Mouse (Mus musculus): Measurements from ENCODE around the gene Prss36. TPM values are rescaled to one million over a fixed set of nuclear protein-coding genes. Genes with fewer than 3 reads are reported as not detected.
"Not testable (repeated sequence)": the region's sequence is repeated elsewhere in the genome, so short reads cannot be mapped to it uniquely, and the experiment has no call there.

The Prss36 gene
- polyA plus RNA-seq, 1 experiment from 2014 or later = 10.1 TPM

- 34% methylated on average over 10 of the region's 10 CpGs for WGBS
- Histone ChIP-seq H3K4me2 (ENCODE audit: low read length) (no peak overlapping the region), H3K36me3 (ENCODE audit: control insufficient read depth, insufficient read depth, low read length) (peaks cover 6% of the 10 kb centered on the region), H3K9ac (ENCODE audit: low read length) (no peak overlapping the region), H3K4me3 (ENCODE audit: control insufficient read depth in 1 of 2, insufficient read depth in 1 of 2, low read depth in 1 of 2, low read length in 2 of 2) (no peak overlapping the region), H3K4me1 (ENCODE audit: control insufficient read depth in 2 of 2, insufficient read depth in 2 of 2, low read length in 2 of 2) (peaks cover 6 to 7% of the 10 kb centered on the region in 2 experiments; a peak in 3 of 4 replicates), H3K9me3 (ENCODE audit: control insufficient read depth, low read length) (no peaks in the 10 kb centered on the region), H3K27ac (replicated peaks in 1 of 2; ENCODE audit: control insufficient read depth in 1 of 2, insufficient read depth in 1 of 2, low read depth in 2 of 2, low read length in 2 of 2) (no peak overlapping the region), H3K27me3 (ENCODE audit: control insufficient read depth, insufficient read depth, low read length) (no peaks in the 10 kb centered on the region)
- no peak for ATAC-seq (ENCODE audit: insufficient number of reproducible peaks, insufficient read depth, low FRiP score, low read depth)
Observed at GRCm38 (mm10) chr7:127898179-127898956, 48.2 kb downstream of the Prss36 start.

DNA sequence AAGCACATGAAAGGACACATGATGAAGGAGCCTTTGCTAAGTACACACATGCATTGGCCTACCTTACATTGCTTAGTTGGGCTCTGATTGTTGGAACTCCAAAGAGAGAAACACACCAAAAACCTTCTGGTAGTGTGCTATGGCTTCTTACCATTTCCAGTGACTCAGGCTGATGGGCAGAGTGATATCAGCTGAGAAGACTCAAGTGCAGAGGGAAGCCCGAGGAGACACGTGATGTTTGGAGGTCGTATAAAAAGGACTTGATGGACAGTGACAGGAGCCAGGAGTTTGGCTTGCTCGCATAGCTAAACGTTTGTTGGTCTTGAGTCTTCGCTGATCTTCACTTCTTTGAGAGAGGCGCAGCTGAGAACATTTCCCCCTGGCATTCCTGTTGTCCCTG lies 49.0 kb downstream of the Prss36 start:
- no peak overlapping the region for H3K27ac ChIP-seq (replicated peaks in 1 of 2; ENCODE audit: control insufficient read depth in 1 of 2, insufficient read depth in 1 of 2, low read depth in 2 of 2, low read length in 2 of 2)
- 83% methylated on average over 7 of the region's 7 CpGs for WGBS
- peaks cover 6 to 7% of the 10 kb centered on the region in 2 experiments; a peak in 3 of 4 replicates for H3K4me1 ChIP-seq (ENCODE audit: control insufficient read depth in 2 of 2, insufficient read depth in 2 of 2, low read length in 2 of 2)
- peaks cover 14% of the 10 kb centered on the region for H3K36me3 ChIP-seq (ENCODE audit: control insufficient read depth, insufficient read depth, low read length)
- H3K9me3 ChIP-seq (ENCODE audit: control insufficient read depth, low read length) = no peaks in the 10 kb centered on the region
- H3K4me2 ChIP-seq (ENCODE audit: low read length) = no peak overlapping the region
- ATAC-seq (ENCODE audit: insufficient number of reproducible peaks, insufficient read depth, low FRiP score, low read depth) = no peak
- H3K4me3 ChIP-seq (ENCODE audit: control insufficient read depth in 1 of 2, insufficient read depth in 1 of 2, low read depth in 1 of 2, low read length in 2 of 2) = no peak overlapping the region
- no peaks in the 10 kb centered on the region for H3K27me3 ChIP-seq (ENCODE audit: control insufficient read depth, insufficient read depth, low read length)
- no peak overlapping the region for H3K9ac ChIP-seq (ENCODE audit: low read length)

DNA sequence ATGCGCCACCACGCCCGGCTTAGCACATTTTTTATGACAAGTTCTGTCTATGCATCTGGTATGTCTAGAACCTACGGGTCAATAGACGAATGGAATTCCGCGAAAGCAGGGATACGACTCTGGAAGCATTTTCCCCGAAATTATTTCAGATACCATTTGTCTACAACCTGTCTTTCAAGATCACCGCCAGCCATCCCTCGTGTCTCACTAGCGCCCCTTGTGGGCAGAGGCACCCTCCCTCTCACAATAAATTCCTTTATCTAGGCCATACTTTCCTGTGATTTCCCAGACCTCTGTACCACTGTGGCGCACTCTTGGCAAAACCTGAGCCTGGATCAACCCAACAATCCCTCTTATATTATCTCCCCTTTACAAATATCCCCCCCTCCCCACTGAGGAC lies 50.1 kb downstream of the Prss36 start:
- no peaks in the 10 kb centered on the region for H3K27me3 ChIP-seq (ENCODE audit: control insufficient read depth, insufficient read depth, low read length)
- no peak for ATAC-seq (ENCODE audit: insufficient number of reproducible peaks, insufficient read depth, low FRiP score, low read depth)
- H3K27ac ChIP-seq (replicated peaks in 1 of 2; ENCODE audit: control insufficient read depth in 1 of 2, insufficient read depth in 1 of 2, low read depth in 2 of 2, low read length in 2 of 2) = no peak overlapping the region
- no peaks in the 10 kb centered on the region for H3K9me3 ChIP-seq (ENCODE audit: control insufficient read depth, low read length)
- no peak overlapping the region for H3K4me3 ChIP-seq (ENCODE audit: control insufficient read depth in 1 of 2, insufficient read depth in 1 of 2, low read depth in 1 of 2, low read length in 2 of 2)
- no peak overlapping the region for H3K4me2 ChIP-seq (ENCODE audit: low read length)
- peaks cover 6 to 7% of the 10 kb centered on the region in 2 experiments; a peak in 3 of 4 replicates for H3K4me1 ChIP-seq (ENCODE audit: control insufficient read depth in 2 of 2, insufficient read depth in 2 of 2, low read length in 2 of 2)
- 55% methylated on average over 13 of the region's 13 CpGs for WGBS
- no peak overlapping the region for H3K9ac ChIP-seq (ENCODE audit: low read length)
- H3K36me3 ChIP-seq (ENCODE audit: control insufficient read depth, insufficient read depth, low read length) = peaks cover 22% of the 10 kb centered on the region

GRCm38 (mm10) chr7:127895891-127896290 lies 50.6 kb downstream of the Prss36 start:
- ATAC-seq (ENCODE audit: insufficient number of reproducible peaks, insufficient read depth, low FRiP score, low read depth); H3K9ac ChIP-seq (ENCODE audit: low read length); H3K9me3 ChIP-seq (ENCODE audit: control insufficient read depth, low read length); H3K4me1 ChIP-seq (ENCODE audit: control insufficient read depth in 2 of 2, insufficient read depth in 2 of 2, low read length in 2 of 2); H3K27me3 ChIP-seq (ENCODE audit: control insufficient read depth, insufficient read depth, low read length); H3K27ac ChIP-seq (replicated peaks in 1 of 2; ENCODE audit: control insufficient read depth in 1 of 2, insufficient read depth in 1 of 2, low read depth in 2 of 2, low read length in 2 of 2): not testable (repeated sequence)
- Histone ChIP-seq H3K36me3 (ENCODE audit: control insufficient read depth, insufficient read depth, low read length) (peaks cover 24% of the 10 kb centered on the region), H3K4me3 (ENCODE audit: control insufficient read depth in 1 of 2, insufficient read depth in 1 of 2, low read depth in 1 of 2, low read length in 2 of 2) (peak overlapping the region in 1 of 2 experiments; percentile 67; a peak in 1 of 4 replicates), H3K4me2 (ENCODE audit: low read length) (peak overlapping the region; percentile 87; the same call in 1 of the 2 replicates)
- 64% methylated on average over 7 of the region's 7 CpGs for WGBS

DNA sequence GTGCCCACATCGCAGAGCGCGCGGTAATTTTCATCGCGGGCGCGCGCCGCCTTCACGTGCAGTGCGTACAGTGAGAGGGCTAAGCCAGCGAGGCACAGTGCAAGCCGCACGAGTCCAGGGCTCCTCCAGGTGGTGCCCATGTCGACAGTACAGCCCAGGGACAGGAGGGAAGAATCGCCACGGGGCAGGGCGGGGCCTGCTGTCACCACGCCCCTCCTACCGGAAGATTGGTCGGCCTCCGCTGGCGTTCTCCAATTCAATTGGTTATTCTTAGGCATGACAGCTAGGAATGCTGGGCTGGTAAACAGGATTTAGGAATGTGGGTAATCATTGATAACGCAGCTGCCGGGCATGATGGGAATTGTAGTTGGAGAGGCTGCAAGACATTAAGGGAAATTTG lies 51.1 kb downstream of the Prss36 start, which contains the start of the genes Gm21974 and Vkorc1:
Gene Gm21974, minus strand, starts transcription at position 13 of the 400 bp plus-strand sequence.
Gene Vkorc1, minus strand, starts transcription at position 176 of the 400 bp plus-strand sequence.
- Histone ChIP-seq H3K27me3 (ENCODE audit: control insufficient read depth, insufficient read depth, low read length) (no peaks in the 10 kb centered on the region), H3K27ac (replicated peaks in 1 of 2; ENCODE audit: control insufficient read depth in 1 of 2, insufficient read depth in 1 of 2, low read depth in 2 of 2, low read length in 2 of 2) (peak within 1 kb of the TSS; percentile 42 to 72), H3K4me3 (ENCODE audit: control insufficient read depth in 1 of 2, insufficient read depth in 1 of 2, low read depth in 1 of 2, low read length in 2 of 2) (peak within 1 kb of the TSS; percentile 67), H3K4me1 (ENCODE audit: control insufficient read depth in 2 of 2, insufficient read depth in 2 of 2, low read length in 2 of 2) (peaks cover 6 to 7% of the 10 kb centered on the region in 2 experiments; a peak in 3 of 4 replicates), H3K36me3 (ENCODE audit: control insufficient read depth, insufficient read depth, low read length) (peaks cover 26% of the 10 kb centered on the region), H3K9me3 (ENCODE audit: control insufficient read depth, low read length) (no peaks in the 10 kb centered on the region), H3K9ac (ENCODE audit: low read length) (peak within 1 kb of the TSS; percentile 79), H3K4me2 (ENCODE audit: low read length) (peak within 1 kb of the TSS; percentile 87)
- peak; percentile 99 for ATAC-seq (ENCODE audit: insufficient number of reproducible peaks, insufficient read depth, low FRiP score, low read depth)
- under 1% methylated on average over 26 of the region's 26 CpGs for WGBS

- peak overlapping the region; percentile 87 for H3K4me2 ChIP-seq (ENCODE audit: low read length)
- H3K36me3 ChIP-seq (ENCODE audit: control insufficient read depth, insufficient read depth, low read length) = peaks cover 34% of the 10 kb centered on the region
- peak overlapping the region; percentile 79 for H3K9ac ChIP-seq (ENCODE audit: low read length)
- H3K9me3 ChIP-seq (ENCODE audit: control insufficient read depth, low read length) = no peaks in the 10 kb centered on the region
- H3K27ac ChIP-seq (replicated peaks in 1 of 2; ENCODE audit: control insufficient read depth in 1 of 2, insufficient read depth in 1 of 2, low read depth in 2 of 2, low read length in 2 of 2) = no peak overlapping the region; a peak in 1 of 4 replicates
- 68% methylated on average over 5 of the region's 5 CpGs for WGBS
- no peaks in the 10 kb centered on the region for H3K27me3 ChIP-seq (ENCODE audit: control insufficient read depth, insufficient read depth, low read length)
- H3K4me3 ChIP-seq (ENCODE audit: control insufficient read depth in 1 of 2, insufficient read depth in 1 of 2, low read depth in 1 of 2, low read length in 2 of 2) = peak overlapping the region; percentile 67
- ATAC-seq (ENCODE audit: insufficient number of reproducible peaks, insufficient read depth, low FRiP score, low read depth) = no peak
- peaks cover 6 to 7% of the 10 kb centered on the region in 2 experiments; a peak in 3 of 4 replicates for H3K4me1 ChIP-seq (ENCODE audit: control insufficient read depth in 2 of 2, insufficient read depth in 2 of 2, low read length in 2 of 2)
Observed at GRCm38 (mm10) chr7:127894480-127894879, 52.0 kb downstream of the Prss36 start.

- Histone ChIP-seq H3K4me3 (ENCODE audit: control insufficient read depth in 1 of 2, insufficient read depth in 1 of 2, low read depth in 1 of 2, low read length in 2 of 2) (no peak within 1 kb of the TSS), H3K9me3 (ENCODE audit: control insufficient read depth, low read length) (no peaks in the 10 kb centered on the region), H3K4me2 (ENCODE audit: low read length) (no peak within 1 kb of the TSS), H3K27ac (replicated peaks in 1 of 2; ENCODE audit: control insufficient read depth in 1 of 2, insufficient read depth in 1 of 2, low read depth in 2 of 2, low read length in 2 of 2) (no peak within 1 kb of the TSS), H3K36me3 (ENCODE audit: control insufficient read depth, insufficient read depth, low read length) (peaks cover 71% of the 10 kb centered on the region), H3K27me3 (ENCODE audit: control insufficient read depth, insufficient read depth, low read length) (no peaks in the 10 kb centered on the region), H3K9ac (ENCODE audit: low read length) (no peak within 1 kb of the TSS), H3K4me1 (ENCODE audit: control insufficient read depth in 2 of 2, insufficient read depth in 2 of 2, low read length in 2 of 2) (peaks cover 7 to 8% of the 10 kb centered on the region in 2 experiments)
- ATAC-seq (ENCODE audit: insufficient number of reproducible peaks, insufficient read depth, low FRiP score, low read depth) = no peak
- 32% methylated on average over 4 of the region's 4 CpGs for WGBS
Observed at GRCm38 (mm10) chr7:127890798-127891197, 55.7 kb downstream of the Prss36 start, which contains the start of gene Prss53. TSS of gene Prss53 (minus strand) at chr7:127890970.
